Mouse (Mus musculus) ovary, adult 10 weeks (tissue): ENCODE results near the gene Nkx2-9. TPM values are rescaled to one million over a fixed set of nuclear protein-coding genes. Genes with fewer than 3 reads are reported as not detected.

Source experiments
- polyA plus RNA-seq: library from polyadenylated mRNA; stranded (reverse); fragments of 350-450 nt; fragmentation: Illumina TruSeq; extraction: RNeasy Lipid Tissue Mini Kit (QIAGEN cat#74804); gene quantifications from one replicate; pipeline ENCODE4 v1.2.3, GENCODE M21; 2014

The Nkx2-9 gene
- not detected for polyA plus RNA-seq

DNA sequence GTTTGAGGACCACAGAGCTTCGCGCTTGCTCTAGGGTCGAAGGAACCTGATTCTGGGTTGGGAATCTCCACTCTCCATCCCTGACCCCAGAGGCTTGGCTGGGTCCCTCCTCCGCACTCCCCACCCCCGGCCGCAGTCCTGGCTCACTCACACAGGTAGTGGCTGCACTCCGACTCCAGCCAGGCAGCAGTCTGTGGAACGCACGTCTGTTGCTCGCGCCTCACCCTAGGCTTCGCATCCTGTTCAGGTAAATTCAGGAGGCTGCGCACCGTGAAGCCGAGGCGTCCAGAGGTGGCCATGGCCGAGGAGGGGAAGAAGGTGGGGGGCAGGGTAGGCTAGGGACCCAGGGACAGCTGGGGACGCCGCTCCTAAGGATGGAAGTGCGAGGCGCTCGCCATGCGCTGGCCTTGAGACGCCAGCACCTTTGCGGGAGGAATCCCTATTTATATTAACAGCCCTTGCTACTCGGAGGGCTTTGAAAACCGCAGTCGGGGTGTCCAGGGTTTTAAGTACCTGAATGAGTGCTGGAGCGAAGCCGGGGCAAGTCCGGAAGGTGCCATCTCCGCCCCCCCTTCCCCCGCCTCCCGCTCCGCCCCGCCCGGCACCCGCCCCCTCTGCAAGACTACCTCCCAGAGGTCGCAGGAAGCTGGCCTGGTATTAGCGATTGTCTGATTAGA, at the start of gene Nkx2-9:
Gene Nkx2-9, minus strand, starts transcription at position 524 of the 677 bp plus-strand sequence.

Other genes with a start within 250 kb of the Nkx2-9 start
- not detected for gene Nkx2-1, start 76.4 kb downstream of the Nkx2-9 start, polyA plus RNA-seq
- not detected for gene Pax9, start 78.5 kb upstream of the Nkx2-9 start, polyA plus RNA-seq